Mouse (Mus musculus) heart, postnatal 14 days (tissue): ENCODE results near the gene Tmem266. TPM values are rescaled to one million over a fixed set of nuclear protein-coding genes. Genes with fewer than 3 reads are reported as not detected.
A peak's percentile ranks its signal among the peaks of the same experiment; 100 is the strongest.

Source experiments
- DNase-seq, 2 experiments: peaks; one replicate each; pipeline ENCODE4 v3.0.0; 2021 to 2022
- intact Hi-C: fragments of 180-260 bp; cut with DNase I; formaldehyde crosslinking; loops from one replicate; pipeline ENCODE4 v1.15.1; 2025
- long read RNA-seq, 2 experiments: library from polyadenylated mRNA; stranded (forward); transcript quantifications; one replicate each; pipeline ENCODE4 v2.0.0; 2021
- total RNA-seq, 2 experiments: library from RNA; stranded (reverse); gene quantifications; 2 replicates each; pipeline ENCODE4 v1.2.3; 2021

Gene Tmem266
- 1 to 10 TPM; 1.1 to 1.2 TPM for total RNA-seq
- long read RNA-seq, experiment 1, result 0 reads
- long read RNA-seq, experiment 2, result 0 reads

DNA sequence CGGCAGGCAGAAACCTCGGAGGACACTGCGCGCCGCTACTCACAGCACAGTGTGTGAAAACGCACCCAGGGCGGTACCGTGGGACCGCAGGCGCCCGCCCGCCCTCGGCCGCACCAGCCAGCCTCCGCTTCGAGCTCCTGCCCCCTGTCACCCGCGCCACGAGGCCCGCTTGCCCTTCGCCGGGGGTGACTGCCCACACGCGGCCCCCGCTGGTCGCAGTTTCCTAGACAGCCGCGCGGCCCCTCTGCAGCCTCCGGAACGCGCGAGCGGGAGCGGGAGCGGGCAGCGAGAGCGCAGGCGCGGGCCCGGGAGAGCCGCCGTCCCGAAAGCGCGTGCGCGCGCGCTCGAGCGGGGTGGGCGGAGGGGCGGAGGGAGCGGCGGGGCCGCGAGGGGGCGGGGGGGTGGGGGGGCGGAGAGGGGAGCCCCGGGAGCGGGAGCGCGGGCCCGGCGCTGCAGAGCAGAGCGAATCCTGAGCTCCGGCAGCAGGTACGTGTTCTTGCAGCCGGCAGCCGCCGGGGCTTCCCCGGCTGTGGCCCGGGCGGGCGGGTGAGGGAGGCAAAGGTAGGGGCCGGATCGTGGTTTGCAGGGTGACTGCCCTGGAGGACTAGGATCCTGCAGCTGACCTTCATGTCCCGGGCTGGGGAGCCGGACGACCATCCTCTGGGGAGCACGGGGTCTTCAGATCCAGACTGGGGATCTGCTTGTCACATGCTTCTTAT is at the start of gene Tmem266, which contains the start of gene Nrg4:
Gene Tmem266, plus strand, starts transcription at position 399 of the 719 bp plus-strand sequence.
Gene Nrg4, minus strand, starts transcription at position 330 of the 719 bp plus-strand sequence.
- peak; percentile 83 to 87 for DNase-seq
- intact Hi-C loops, result loop anchor here (5.0 kb wide), 1 partner anchor 66 kb away; no protein-coding TSS in a partner anchor

- peak in 1 of 2 experiments; percentile 5 for DNase-seq
- intact Hi-C loops, result no loop called here
Observed at GRCm38 (mm10) chr9:55277562-55277961, 49.2 kb upstream of the Tmem266 start.

- no peak for DNase-seq
- intact Hi-C loops, result no loop called here
Observed at GRCm38 (mm10) chr9:55279114-55279825, 47.4 kb upstream of the Tmem266 start.

DNA sequence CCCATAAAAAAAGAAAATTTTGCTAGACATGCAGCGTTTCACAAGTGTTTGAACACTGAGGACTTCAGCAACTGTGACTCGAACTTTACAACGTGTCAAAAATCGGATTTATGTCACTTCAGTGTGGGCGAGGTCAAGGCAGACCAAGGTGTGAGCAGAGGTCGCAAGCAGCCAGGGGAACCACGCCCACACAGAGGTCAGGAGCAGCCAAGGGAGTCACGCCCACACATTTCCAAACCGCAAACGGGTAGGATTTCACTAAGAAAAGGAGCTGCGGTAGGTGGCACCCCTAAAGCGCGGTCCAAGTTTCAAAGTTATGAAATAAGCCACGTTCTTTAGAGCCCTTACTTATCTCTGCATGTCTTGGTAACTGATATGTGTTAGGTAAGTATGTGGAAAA is 43.2 kb upstream of the Tmem266 start:
- intact Hi-C loops, result no loop called here
- DNase-seq, result peak in 1 of 2 experiments; percentile 11

- DNase-seq, result no peak
- intact Hi-C loops, result no loop called here
Observed at GRCm38 (mm10) chr9:55285197-55285596, 41.5 kb upstream of the Tmem266 start.

- intact Hi-C loops, result no loop called here
- no peak for DNase-seq
Observed at GRCm38 (mm10) chr9:55289475-55290198, 37.1 kb upstream of the Tmem266 start.

GRCm38 (mm10) chr9:55291966-55292365 is 34.7 kb upstream of the Tmem266 start:
- no peak for DNase-seq
- intact Hi-C loops, result no loop called here

- intact Hi-C loops, result no loop called here
- no peak for DNase-seq
Observed at GRCm38 (mm10) chr9:55296221-55296620, 30.5 kb upstream of the Tmem266 start.

DNA sequence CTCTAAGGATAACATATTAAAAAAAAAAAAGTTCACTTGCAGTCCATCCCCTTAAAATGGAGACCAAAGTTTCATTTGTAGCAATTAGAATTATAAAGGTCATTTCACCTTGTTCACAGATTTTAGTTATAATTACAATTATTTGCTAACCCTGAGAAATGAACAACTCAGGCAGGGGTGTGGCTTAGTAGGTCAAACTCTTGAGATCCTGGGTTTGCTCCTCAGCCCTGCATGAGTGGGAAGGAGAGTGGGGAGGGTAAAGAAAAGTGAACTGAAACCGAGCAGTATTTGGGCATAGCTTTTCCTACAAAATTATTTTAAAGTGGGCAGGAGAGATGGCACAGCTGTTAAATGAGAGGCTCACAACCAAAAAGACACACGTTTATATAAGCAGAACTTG is 19.6 kb upstream of the Tmem266 start:
- intact Hi-C loops, result loop anchor here (5.0 kb wide), 1 partner anchor 475 kb away; no protein-coding TSS in a partner anchor

GRCm38 (mm10) chr9:55307557-55307956 is 19.2 kb upstream of the Tmem266 start:
- intact Hi-C loops, result loop anchor here (5.0 kb wide), 1 partner anchor 475 kb away; no protein-coding TSS in a partner anchor
- no peak for DNase-seq

More for the DNA sequence above, 19.6 kb upstream of the Tmem266 start:
- DNase-seq, result no peak

- DNase-seq, result no peak
- intact Hi-C loops, result loop anchor here (5.0 kb wide), 1 partner anchor 476 kb away; no protein-coding TSS in a partner anchor
Observed at GRCm38 (mm10) chr9:55308455-55308854, 18.3 kb upstream of the Tmem266 start.

GRCm38 (mm10) chr9:55311560-55311959 is 15.2 kb upstream of the Tmem266 start:
- intact Hi-C loops, result loop anchor here (5.0 to 10.0 kb wide), 4 partner anchors 79 to 577 kb away; partner anchors contain the start of genes Ube2q2 and Wdr61

GRCm38 (mm10) chr9:55313619-55314261 is 13.0 kb upstream of the Tmem266 start:
- DNase-seq, result no peak
- intact Hi-C loops, result loop anchor here (2.0 to 10.0 kb wide), 5 partner anchors 79 to 579 kb away; partner anchors contain the start of genes Ube2q2 and Wdr61

More at GRCm38 (mm10) chr9:55311560-55311959, 15.2 kb upstream of the Tmem266 start:
- peak; percentile 61 to 85 for DNase-seq

DNA sequence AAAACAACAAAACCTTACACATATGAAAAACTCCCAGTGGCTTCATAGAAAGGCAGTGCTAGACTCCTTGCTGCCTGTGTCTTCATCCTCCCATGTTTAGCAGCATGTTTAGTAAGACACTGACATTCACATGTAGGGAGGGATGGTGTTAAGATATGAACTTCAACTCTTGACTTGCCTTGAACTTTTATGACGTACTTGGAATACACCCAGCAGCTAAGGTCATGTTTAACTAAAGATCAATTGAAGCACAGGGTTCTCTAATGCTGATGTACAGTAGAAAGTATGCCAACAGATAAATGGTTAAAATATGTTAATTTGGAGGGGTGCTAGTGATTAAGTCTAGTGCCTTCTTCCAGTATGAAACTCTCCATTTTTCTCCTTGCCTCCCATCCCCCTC is 4.1 kb upstream of the Tmem266 start:
- DNase-seq, result no peak
- intact Hi-C loops, result no loop called here

GRCm38 (mm10) chr9:55324085-55324484 is 2.6 kb upstream of the Tmem266 start:
- intact Hi-C loops, result no loop called here
- no peak for DNase-seq

- intact Hi-C loops, result no loop called here
- no peak for DNase-seq
Observed at GRCm38 (mm10) chr9:55324516-55324915, 2.2 kb upstream of the Tmem266 start.

GRCm38 (mm10) chr9:55325061-55325460 is 1.7 kb upstream of the Tmem266 start:
- DNase-seq, result no peak
- intact Hi-C loops, result loop anchor here (5.0 kb wide), 1 partner anchor 67 kb away; no protein-coding TSS in a partner anchor

- no peak for DNase-seq
- intact Hi-C loops, result loop anchor here (5.0 kb wide), 1 partner anchor 66 kb away; no protein-coding TSS in a partner anchor
Observed at GRCm38 (mm10) chr9:55325564-55326514, 874 bp upstream of the Tmem266 start.

- no peak for DNase-seq
- intact Hi-C loops, result loop anchor here (5.0 kb wide), 1 partner anchor 65 kb away; no protein-coding TSS in a partner anchor
Observed at GRCm38 (mm10) chr9:55327234-55327615, 512 bp downstream of the Tmem266 start.
